Mouse (Mus musculus) liver, embryonic 14.5 days (tissue): ENCODE data around the gene Ddc.

Experiments used
- CTCF ChIP-seq: IDR thresholded peaks from 2 replicates; pipeline ENCODE4 v1.5.1; 2016; ENCODE audit warnings: antibody characterized with exemption, low read depth, control low read depth
- EP300 ChIP-seq: IDR thresholded peaks from 2 replicates; pipeline ENCODE4 v1.6.1; 2016; ENCODE audit warnings: antibody characterized with exemption, low read depth

- TF ChIP-seq CTCF (no peak), EP300 (no peak)
Observed at GRCm38 (mm10) chr11:11892993-11893602, 4.8 kb downstream of the Ddc start.
